Mouse (Mus musculus): ENCODE data around the gene Bbox1.

The Bbox1 gene

GRCm38 (mm10) chr2:110269281-110269680 is 45.1 kb downstream of the Bbox1 start:
- DNase-seq: no peak

- no peak for DNase-seq
These were observed 82.1 kb downstream of the Bbox1 start for GRCm38 (mm10) chr2:110232252-110232651.

GRCm38 (mm10) chr2:110230753-110231152 is 83.6 kb downstream of the Bbox1 start:
- no peak for DNase-seq

- DNase-seq: peak; percentile 74
These were observed 84.9 kb downstream of the Bbox1 start for GRCm38 (mm10) chr2:110229143-110230087.

- DNase-seq: peak; percentile 70
These were observed 87.9 kb downstream of the Bbox1 start for GRCm38 (mm10) chr2:110226421-110226820.

GRCm38 (mm10) chr2:110225969-110226368 is 88.4 kb downstream of the Bbox1 start:
- peak; percentile 37 for DNase-seq

GRCm38 (mm10) chr2:110222793-110223192 is 91.6 kb downstream of the Bbox1 start:
- no peak for DNase-seq

- peak; percentile 52 for DNase-seq
These were observed 93.9 kb downstream of the Bbox1 start for GRCm38 (mm10) chr2:110220492-110220891.

- DNase-seq: no peak
These were observed 98.7 kb downstream of the Bbox1 start for GRCm38 (mm10) chr2:110215685-110216058.

- peak; percentile 49 for DNase-seq
These were observed 99.2 kb downstream of the Bbox1 start for GRCm38 (mm10) chr2:110214991-110215684.

GRCm38 (mm10) chr2:110214278-110214677 is 100.1 kb downstream of the Bbox1 start:
- no peak for DNase-seq

Measured in kidney, adult 18-20 months (tissue).